Mouse (Mus musculus) cerebellum, postnatal 25 days (tissue): Measurements from ENCODE around the gene Srp68.

Experiments
- DNase-seq, 2 experiments: peaks; one replicate each; pipeline ENCODE4 v3.0.0; 2021; ENCODE audit warnings: mixed read lengths in 2 of 2

Srp68 gene

GRCm38 (mm10) chr11:116245616-116246015 lies 28.4 kb downstream of the Srp68 start:
- DNase-seq, result no peak

DNA sequence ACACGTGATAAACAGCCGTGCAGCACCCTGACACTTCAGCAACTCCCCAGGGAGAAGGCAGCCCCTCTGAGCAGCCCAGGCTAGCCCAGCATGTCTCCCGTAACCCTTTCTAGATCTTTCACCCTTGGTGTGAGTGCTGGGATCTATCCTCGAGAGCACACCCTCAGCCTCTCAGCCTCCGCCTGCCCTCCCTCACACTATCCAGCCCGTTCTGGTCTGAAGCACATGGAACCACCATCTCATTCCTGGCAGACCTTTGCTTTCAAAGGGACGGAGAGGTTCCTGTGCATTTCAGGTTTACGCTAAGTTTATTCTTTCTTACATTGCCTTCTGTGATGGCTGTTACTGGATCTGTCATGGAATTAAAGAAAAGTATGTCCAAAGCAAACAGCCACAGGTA lies 29.4 kb downstream of the Srp68 start:
- no peak for DNase-seq

GRCm38 (mm10) chr11:116241744-116242235 lies 32.2 kb downstream of the Srp68 start:
- DNase-seq, result no peak

DNA sequence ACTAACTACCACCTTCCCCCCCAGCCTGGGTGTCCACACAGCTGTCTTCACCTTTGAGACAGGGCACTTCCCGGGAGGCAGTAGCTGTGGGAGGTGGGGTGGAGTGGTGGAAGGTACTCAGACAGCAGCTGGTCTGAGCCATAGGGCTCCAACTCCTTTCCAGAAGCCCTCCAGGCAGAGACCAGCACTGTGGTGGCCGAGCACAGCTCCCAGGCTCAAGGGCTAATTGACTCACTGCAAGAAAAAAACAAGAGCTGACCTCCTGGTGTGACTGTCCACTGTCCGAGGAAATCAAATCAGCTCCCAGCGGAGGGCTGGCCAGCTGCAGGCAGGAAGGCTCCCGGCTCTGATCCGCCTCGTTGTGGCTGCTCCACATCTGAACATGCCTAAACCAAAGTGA lies 34.2 kb downstream of the Srp68 start:
- DNase-seq, result no peak

GRCm38 (mm10) chr11:116237742-116238395 lies 36.1 kb downstream of the Srp68 start, which contains the start of gene Evpl:
Gene Evpl, minus strand, starts transcription at chr11:116238077.
- no peak for DNase-seq

DNA sequence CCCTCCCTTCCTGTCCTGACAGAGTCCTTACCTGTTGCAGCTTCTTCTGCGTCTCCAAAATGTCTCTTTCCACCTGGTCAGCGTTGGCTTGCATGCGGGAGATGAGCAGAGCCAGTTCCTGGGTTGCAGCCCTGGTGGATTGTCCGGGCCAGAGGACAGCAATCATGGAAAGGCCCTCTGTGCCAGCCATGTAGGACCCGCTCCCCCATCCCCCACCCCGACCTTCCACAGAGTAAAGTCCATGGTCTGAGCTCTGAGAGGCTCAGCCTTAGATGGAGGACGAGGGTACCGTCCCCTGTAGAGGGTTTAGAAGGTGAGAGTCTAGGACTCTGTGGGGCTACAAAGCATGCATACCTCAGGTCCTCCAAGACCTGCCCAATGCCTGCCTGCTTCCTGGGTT lies 39.1 kb downstream of the Srp68 start:
- DNase-seq, result no peak

DNA sequence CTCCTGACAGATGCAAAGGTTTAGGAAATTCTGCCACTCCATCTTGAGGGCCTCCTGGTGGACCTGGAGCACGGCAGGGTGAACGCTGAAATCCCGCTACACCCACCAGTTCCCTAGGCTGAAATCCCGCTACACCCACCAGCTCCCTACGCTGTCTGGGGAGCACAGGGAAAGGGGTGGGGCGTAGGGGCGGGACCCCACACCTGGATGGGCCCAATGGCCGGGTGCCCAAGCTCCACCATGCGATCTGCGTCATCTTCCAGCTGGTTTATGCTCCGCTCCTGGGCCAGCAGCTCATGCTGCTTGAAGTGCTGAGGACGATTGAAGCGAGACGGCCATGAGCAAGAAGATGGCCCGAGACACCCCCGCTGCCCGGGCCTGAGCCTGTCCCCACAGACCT lies 41.6 kb downstream of the Srp68 start:
- DNase-seq, result no peak

DNA sequence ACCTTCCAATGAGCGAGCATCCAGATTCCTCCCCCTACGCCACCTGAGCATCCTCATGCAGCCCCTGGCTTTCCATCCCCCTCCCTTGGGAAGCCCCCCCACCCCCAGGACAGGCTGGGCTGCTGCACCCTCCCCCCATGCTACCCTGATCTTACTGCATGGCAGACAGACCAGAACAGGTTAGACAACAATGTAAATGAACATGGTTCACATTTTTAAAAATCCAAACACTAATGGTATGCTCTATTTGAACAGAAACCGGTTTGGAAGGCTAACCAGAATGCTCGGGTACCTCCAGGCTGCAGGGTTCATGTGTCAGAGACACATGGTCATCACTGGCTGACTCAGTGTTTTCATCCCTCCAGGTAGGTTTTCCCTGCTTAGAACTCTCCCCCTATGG lies 45.3 kb downstream of the Srp68 start:
- no peak for DNase-seq

DNA sequence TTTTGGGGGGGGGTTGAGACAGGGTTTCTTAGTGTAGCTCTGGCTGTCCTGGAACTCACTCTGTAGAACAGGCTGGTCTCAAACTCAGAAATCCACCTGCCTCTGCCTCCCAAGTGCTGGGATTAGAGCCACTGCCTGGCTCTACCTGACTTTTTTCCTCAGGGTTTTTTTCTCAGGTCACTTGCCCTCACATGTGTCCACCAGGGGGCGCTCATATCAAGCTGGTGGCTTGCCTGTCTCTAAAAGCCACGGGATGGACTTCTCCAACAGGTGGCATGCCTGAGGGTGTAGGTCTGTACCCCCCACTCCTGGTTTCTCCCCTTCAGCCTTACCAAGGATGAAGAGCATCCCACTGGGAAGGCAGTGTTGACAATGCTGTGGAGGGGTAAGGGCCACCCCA lies 47.6 kb downstream of the Srp68 start:
- peak; percentile 83 to 91 for DNase-seq

- DNase-seq, result no peak
These were observed 51.3 kb downstream of the Srp68 start for GRCm38 (mm10) chr11:116222740-116223059.

DNA sequence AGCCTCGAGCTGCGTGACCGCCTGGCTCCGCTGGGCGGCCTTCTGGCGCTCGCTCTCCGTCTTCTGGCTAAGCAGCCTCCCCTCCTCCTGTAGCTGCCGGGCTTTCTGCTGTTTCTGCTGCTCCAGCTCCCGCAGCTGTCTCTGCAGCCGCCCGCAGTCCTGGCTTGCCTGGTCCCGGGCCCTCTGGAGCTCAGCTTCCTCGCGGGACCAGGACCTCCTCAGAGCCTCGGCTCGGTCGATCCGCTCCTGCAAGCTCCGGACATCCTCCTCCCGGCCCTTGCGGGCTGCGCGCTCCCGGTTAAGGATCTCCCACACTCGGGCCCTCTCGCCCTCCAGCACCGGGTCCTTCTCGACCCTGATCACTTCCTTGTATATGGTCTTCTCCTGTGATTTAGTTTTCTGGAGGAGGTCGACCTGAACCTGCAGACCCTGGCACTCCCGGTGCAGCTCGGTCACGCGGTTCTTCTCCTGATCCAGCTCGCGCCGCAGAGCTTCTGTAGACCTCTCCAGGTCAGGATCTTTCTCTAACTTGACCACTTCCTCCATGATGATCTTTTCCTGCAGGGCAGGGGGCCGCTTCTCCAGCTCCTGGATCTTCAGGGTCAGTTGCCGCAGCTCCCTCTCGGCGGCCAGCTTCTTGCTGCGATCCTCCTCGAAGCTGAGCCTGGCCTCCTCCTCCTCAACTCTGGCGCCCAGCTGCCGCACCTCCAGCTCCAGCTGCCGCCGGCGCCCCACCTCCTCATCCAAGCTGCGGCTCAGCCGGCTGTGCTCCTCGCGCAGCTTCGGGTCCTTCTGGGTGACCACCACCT lies 51.9 kb downstream of the Srp68 start:
- no peak for DNase-seq

- peak; percentile 49 to 76 for DNase-seq
These were observed 54.1 kb downstream of the Srp68 start for GRCm38 (mm10) chr11:116219885-116220284.

DNA sequence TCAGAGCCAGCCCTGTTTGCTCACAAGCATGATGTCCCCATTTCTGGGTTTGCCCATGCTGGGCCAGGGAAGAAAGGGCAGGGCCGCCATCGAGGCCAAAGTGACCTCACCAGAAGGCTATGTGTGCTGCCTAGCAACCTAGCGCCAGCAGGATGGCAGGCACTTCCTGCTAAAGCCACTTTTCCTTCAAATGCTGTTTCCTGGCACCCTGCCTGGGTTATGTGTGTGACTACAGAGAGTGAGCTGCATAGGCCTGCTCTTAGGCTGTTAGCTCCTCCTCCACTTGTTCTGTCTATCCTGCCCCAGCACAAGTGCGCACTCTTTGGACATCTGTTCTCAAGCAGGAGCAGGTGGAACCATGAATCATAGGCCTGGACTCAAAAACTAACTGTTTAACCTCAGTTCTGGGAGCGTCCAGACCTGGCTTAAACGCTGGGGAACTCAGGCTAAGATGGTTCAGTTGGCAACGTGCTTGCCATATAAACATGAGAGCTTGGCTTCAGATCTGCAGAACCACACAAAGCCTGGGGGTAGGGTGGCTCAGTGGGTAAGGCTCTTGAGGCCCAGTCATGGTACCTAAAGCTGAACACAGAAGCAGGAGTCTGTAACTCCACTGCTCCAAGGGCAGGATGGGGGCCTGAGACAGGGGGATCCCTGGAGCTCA lies 55.1 kb downstream of the Srp68 start:
- DNase-seq, result peak; percentile 51 to 72

DNA sequence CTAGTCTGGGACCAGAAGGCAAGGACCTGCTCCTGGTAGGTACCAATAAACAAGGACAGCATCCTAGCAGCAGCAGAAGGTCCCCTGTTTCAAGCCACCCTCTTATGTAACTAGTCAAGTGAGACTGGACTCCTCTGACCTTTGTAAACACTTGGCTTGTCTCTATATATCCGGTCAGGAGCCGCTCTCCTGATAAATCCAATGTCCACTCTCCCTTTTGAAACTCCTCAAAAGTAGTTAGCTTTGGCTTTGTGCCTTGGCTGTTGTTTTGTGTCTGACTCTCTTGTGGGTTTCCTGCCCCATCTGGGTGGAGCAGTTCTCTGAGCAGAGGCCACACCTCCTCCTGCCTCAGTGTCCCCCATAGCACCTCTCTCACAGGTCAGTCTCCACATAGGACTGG lies 55.8 kb downstream of the Srp68 start:
- no peak for DNase-seq

DNA sequence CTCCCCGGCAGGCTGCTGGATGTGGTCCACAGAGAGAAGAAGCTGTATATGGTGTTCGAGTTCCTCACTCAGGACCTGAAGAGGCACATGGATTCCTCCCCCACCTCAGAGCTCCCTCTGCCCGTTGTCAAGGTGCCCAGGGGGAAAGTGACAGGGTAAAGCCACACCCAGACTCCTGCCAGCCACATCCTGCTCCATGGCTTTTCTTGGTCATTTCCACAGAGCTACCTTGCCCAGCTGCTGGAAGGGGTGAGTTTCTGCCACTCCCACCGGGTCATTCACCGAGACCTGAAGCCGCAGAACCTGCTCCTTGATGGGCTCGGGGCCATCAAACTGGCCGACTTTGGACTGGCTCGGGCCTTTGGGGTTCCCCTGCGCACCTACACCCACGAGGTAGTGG lies 57.5 kb downstream of the Srp68 start:
- DNase-seq, result no peak

- DNase-seq, result no peak
These were observed 58.0 kb downstream of the Srp68 start for GRCm38 (mm10) chr11:116215991-116216390.

DNA sequence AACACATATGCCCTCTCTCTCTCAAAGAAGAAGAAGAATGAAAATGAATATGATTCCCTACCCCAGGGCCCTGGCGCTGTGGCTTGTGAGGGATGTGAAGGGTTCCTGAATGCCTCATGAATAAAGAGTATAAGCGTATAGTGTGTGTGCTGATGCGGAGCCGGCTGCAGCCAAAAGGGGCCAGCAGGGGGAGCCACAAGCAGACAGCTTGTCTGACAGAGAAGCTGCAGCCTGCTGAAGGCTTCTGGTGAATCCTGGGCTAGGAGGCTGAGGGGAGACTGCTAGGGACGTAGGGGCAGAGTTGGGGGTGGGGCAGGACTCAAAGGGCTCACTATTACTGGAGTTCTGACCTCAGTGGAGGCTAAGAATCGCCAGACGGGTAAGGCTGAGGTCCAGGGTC lies 58.8 kb downstream of the Srp68 start:
- peak in 1 of 2 experiments; percentile 47 for DNase-seq

GRCm38 (mm10) chr11:116213877-116214510 lies 60.0 kb downstream of the Srp68 start:
- DNase-seq, result no peak

- no peak for DNase-seq
These were observed 61.2 kb downstream of the Srp68 start for GRCm38 (mm10) chr11:116212847-116213246.

- no peak for DNase-seq
These were observed 63.3 kb downstream of the Srp68 start for GRCm38 (mm10) chr11:116210696-116211095.

GRCm38 (mm10) chr11:116209257-116209656 lies 64.8 kb downstream of the Srp68 start:
- no peak for DNase-seq

GRCm38 (mm10) chr11:116208660-116209059 lies 65.4 kb downstream of the Srp68 start:
- no peak for DNase-seq

DNA sequence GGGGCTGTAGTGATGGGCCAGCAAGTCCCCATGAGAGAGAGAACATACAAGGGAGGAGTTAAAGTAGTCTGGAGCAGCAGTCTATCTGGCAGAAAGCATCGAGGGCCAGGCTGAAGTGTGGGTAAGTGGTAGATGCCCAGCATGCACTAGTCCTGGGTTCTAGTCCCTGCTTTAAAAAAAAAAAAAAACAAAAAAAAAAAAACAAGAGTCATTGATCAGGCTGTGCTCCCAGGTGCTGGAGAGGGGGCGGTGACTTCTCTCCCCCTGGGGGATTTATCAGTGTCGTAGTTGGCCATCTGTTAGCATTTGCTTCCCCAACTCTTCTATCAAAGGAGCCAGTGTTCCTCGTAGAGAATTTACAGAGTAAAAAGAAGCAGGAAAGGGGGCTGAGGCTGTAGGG lies 67.3 kb downstream of the Srp68 start:
- no peak for DNase-seq
